Mouse (Mus musculus) retina, adult 2 months (tissue): ENCODE measurements around the gene Acp4.
"Not testable (repeated sequence)": the region's sequence is repeated elsewhere in the genome, so short reads cannot be mapped to it uniquely, and the experiment has no call there.

ENCODE experiments used
- DNase-seq: peaks from one replicate; pipeline ENCODE4 v3.0.0-alpha.2; 2012; ENCODE audit warnings: low read depth, low spot score

Gene Acp4

GRCm38 (mm10) chr7:44257278-44257677 lies at the start of gene Acp4:
TSS of gene Acp4 (minus strand) at chr7:44257378.
- DNase-seq: no peak

GRCm38 (mm10) chr7:44306516-44307240 lies 49.5 kb upstream of the Acp4 start, which contains the start of gene Clec11a:
TSS of gene Clec11a (minus strand) at chr7:44306902.
- DNase-seq: no peak

GRCm38 (mm10) chr7:44305686-44306085 lies 48.5 kb upstream of the Acp4 start:
- no peak for DNase-seq

GRCm38 (mm10) chr7:44304775-44305641 lies 47.8 kb upstream of the Acp4 start:
- DNase-seq: peak; percentile 98

- no peak for DNase-seq
These were observed 47.2 kb upstream of the Acp4 start for GRCm38 (mm10) chr7:44304463-44304774.

GRCm38 (mm10) chr7:44303346-44304340 lies 46.5 kb upstream of the Acp4 start:
- no peak for DNase-seq

GRCm38 (mm10) chr7:44297501-44297900 lies 40.3 kb upstream of the Acp4 start:
- DNase-seq: not testable (repeated sequence)

- no peak for DNase-seq
These were observed 34.2 kb upstream of the Acp4 start for GRCm38 (mm10) chr7:44291418-44291817.

- no peak for DNase-seq
These were observed 33.8 kb upstream of the Acp4 start for GRCm38 (mm10) chr7:44290986-44291385.

- DNase-seq: no peak
These were observed 30.6 kb upstream of the Acp4 start for GRCm38 (mm10) chr7:44287760-44288159.

- no peak for DNase-seq
These were observed 24.4 kb upstream of the Acp4 start for GRCm38 (mm10) chr7:44281586-44281985.

- no peak for DNase-seq
These were observed 23.8 kb upstream of the Acp4 start for GRCm38 (mm10) chr7:44280959-44281358.

GRCm38 (mm10) chr7:44277250-44277622 lies 20.1 kb upstream of the Acp4 start:
- DNase-seq: no peak

- DNase-seq: no peak
These were observed 19.5 kb upstream of the Acp4 start for GRCm38 (mm10) chr7:44276461-44277249.

- DNase-seq: no peak
These were observed 18.4 kb upstream of the Acp4 start for GRCm38 (mm10) chr7:44275546-44275945.

- no peak for DNase-seq
These were observed 16.9 kb upstream of the Acp4 start for GRCm38 (mm10) chr7:44274096-44274495.

GRCm38 (mm10) chr7:44273446-44273845 lies 16.3 kb upstream of the Acp4 start:
- no peak for DNase-seq

GRCm38 (mm10) chr7:44272546-44272945 lies 15.4 kb upstream of the Acp4 start:
- DNase-seq: no peak

- DNase-seq: peak; percentile 42
These were observed 14.1 kb upstream of the Acp4 start for GRCm38 (mm10) chr7:44271309-44271708.

- DNase-seq: no peak
These were observed 12.2 kb upstream of the Acp4 start for GRCm38 (mm10) chr7:44269397-44269796.

GRCm38 (mm10) chr7:44268117-44268516 lies 10.9 kb upstream of the Acp4 start:
- DNase-seq: no peak
